Mouse (Mus musculus): ENCODE results near the gene Asap2. TPM values are rescaled to one million over a fixed set of nuclear protein-coding genes. Genes with fewer than 3 reads are reported as not detected.

The Asap2 gene
- polyA plus RNA-seq, 1 experiment from 2014 or later = 8.2 TPM

- no peaks in the 10 kb centered on the region for H3K9me3 ChIP-seq (ENCODE audit: control insufficient read depth, low read length)
- H3K4me3 ChIP-seq (ENCODE audit: low read depth, low read length) = no peak overlapping the region
- no peak for ATAC-seq (ENCODE audit: low read depth)
- H3K36me3 ChIP-seq (ENCODE audit: control insufficient read depth, insufficient read depth, low read length) = peaks cover 43% of the 10 kb centered on the region
- 97% methylated on average over 2 of the region's 2 CpGs for WGBS
- H3K27ac ChIP-seq (replicated peaks; ENCODE audit: low read depth, low read length) = no peak overlapping the region
- H3K27me3 ChIP-seq (replicated peaks; ENCODE audit: control insufficient read depth, insufficient read depth, low read length) = no peaks in the 10 kb centered on the region
- DNase-seq (ENCODE audit: low spot score) = no peak
- H3K4me1 ChIP-seq (ENCODE audit: control insufficient read depth, insufficient read depth, low read length) = no peaks in the 10 kb centered on the region
- H3K9ac ChIP-seq (ENCODE audit: low read depth, low read length) = no peak overlapping the region
- H3K4me2 ChIP-seq (ENCODE audit: low read depth, low read length) = no peak overlapping the region
Observed at GRCm38 (mm10) chr12:21234560-21234959, 244.3 kb downstream of the Asap2 start.

GRCm38 (mm10) chr12:21241965-21242364 is 251.7 kb downstream of the Asap2 start:
- 75% methylated on average over 3 of the region's 3 CpGs for WGBS
- no peaks in the 10 kb centered on the region for H3K4me1 ChIP-seq (ENCODE audit: control insufficient read depth, insufficient read depth, low read length)
- H3K4me2 ChIP-seq (ENCODE audit: low read depth, low read length) = no peak overlapping the region
- H3K4me3 ChIP-seq (ENCODE audit: low read depth, low read length) = no peak overlapping the region
- no peaks in the 10 kb centered on the region for H3K9me3 ChIP-seq (ENCODE audit: control insufficient read depth, low read length)
- no peaks in the 10 kb centered on the region for H3K27me3 ChIP-seq (replicated peaks; ENCODE audit: control insufficient read depth, insufficient read depth, low read length)
- H3K9ac ChIP-seq (ENCODE audit: low read depth, low read length) = no peak overlapping the region
- DNase-seq (ENCODE audit: low spot score) = no peak
- H3K27ac ChIP-seq (replicated peaks; ENCODE audit: low read depth, low read length) = no peak overlapping the region
- ATAC-seq (ENCODE audit: low read depth) = no peak
- H3K36me3 ChIP-seq (ENCODE audit: control insufficient read depth, insufficient read depth, low read length) = peaks cover 54% of the 10 kb centered on the region

DNA sequence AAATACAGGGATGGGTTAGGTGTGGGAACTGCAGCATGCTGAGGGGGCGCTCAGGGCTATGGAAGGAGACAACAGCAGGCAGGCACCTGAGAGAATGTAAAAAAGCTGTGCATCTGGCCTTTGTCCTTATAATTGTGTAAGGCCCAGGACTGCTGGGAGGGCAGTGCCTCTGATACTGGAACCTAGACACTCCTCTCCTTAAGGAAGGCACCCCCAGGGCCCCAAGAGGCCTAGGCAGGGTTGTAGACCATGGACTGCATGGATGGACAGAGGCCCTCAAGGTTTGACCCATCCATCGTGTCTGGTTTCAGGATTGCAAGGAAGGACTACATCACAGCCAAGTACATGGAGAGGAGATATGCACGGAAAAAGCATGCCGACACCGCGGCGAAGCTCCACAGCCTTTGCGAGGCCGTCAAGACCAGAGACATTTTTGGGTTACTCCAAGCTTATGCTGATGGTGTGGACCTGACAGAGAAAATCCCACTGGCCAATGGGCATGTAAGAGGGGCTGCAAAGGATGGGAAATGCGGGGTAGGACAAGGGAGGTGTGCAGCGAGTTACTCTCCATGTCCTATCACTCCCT is 254.2 kb downstream of the Asap2 start:
- ATAC-seq (ENCODE audit: low read depth) (no peak), DNase-seq (ENCODE audit: low spot score) (no peak)
- WGBS = 95% methylated on average over 11 of the region's 11 CpGs
- no peaks in the 10 kb centered on the region for H3K27me3 ChIP-seq (replicated peaks; ENCODE audit: control insufficient read depth, insufficient read depth, low read length)
- H3K36me3 ChIP-seq (ENCODE audit: control insufficient read depth, insufficient read depth, low read length) = peaks cover 44% of the 10 kb centered on the region
- H3K27ac ChIP-seq (replicated peaks; ENCODE audit: low read depth, low read length) = no peak overlapping the region
- no peaks in the 10 kb centered on the region for H3K9me3 ChIP-seq (ENCODE audit: control insufficient read depth, low read length)
- no peak overlapping the region for H3K9ac ChIP-seq (ENCODE audit: low read depth, low read length)
- H3K4me2 ChIP-seq (ENCODE audit: low read depth, low read length) = no peak overlapping the region
- H3K4me3 ChIP-seq (ENCODE audit: low read depth, low read length) = no peak overlapping the region
- H3K4me1 ChIP-seq (ENCODE audit: control insufficient read depth, insufficient read depth, low read length) = no peaks in the 10 kb centered on the region

DNA sequence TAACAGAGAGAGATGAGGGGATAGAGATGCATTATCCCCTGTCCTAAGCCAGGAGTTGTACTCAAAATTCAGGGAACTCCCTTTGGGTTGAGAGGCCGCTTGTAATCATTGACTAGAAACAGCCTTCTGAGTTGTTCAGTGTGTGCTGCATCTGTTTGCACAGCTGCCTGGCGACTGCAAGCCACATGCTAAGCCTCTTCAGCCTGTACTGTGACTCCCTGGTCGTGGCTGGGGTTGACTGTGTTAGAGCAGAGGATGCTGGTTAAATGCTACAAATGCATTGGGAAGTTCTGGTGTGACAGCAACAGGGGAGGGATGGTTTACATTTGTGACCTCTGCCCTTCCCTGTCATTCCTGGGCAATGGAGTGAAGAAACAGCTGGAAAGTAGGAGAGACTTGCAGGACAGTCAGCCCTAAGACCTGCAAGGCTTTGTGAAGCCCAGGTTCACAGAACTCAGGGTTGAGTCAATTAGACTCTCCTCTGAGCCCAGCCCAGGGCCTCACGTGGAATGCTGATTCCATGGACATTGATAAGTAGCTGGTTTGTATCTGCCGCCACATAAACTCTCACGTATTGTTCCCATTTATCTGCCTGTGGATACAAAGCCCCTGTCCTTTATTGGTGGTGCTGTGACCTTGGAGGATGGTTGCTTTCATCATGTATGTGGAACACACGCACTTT is 257.6 kb downstream of the Asap2 start:
- no peak for DNase-seq (ENCODE audit: low spot score)
- H3K27ac ChIP-seq (replicated peaks; ENCODE audit: low read depth, low read length) = no peak overlapping the region
- H3K36me3 ChIP-seq (ENCODE audit: control insufficient read depth, insufficient read depth, low read length) = peaks cover 66% of the 10 kb centered on the region
- H3K27me3 ChIP-seq (replicated peaks; ENCODE audit: control insufficient read depth, insufficient read depth, low read length) = no peaks in the 10 kb centered on the region
- H3K9me3 ChIP-seq (ENCODE audit: control insufficient read depth, low read length) = no peaks in the 10 kb centered on the region
- H3K4me3 ChIP-seq (ENCODE audit: low read depth, low read length) = no peak overlapping the region
- H3K4me1 ChIP-seq (ENCODE audit: control insufficient read depth, insufficient read depth, low read length) = no peaks in the 10 kb centered on the region
- ATAC-seq (ENCODE audit: low read depth) = no peak
- 74% methylated on average over 7 of the region's 7 CpGs for WGBS
- no peak overlapping the region for H3K4me2 ChIP-seq (ENCODE audit: low read depth, low read length)
- H3K9ac ChIP-seq (ENCODE audit: low read depth, low read length) = no peak overlapping the region

DNA sequence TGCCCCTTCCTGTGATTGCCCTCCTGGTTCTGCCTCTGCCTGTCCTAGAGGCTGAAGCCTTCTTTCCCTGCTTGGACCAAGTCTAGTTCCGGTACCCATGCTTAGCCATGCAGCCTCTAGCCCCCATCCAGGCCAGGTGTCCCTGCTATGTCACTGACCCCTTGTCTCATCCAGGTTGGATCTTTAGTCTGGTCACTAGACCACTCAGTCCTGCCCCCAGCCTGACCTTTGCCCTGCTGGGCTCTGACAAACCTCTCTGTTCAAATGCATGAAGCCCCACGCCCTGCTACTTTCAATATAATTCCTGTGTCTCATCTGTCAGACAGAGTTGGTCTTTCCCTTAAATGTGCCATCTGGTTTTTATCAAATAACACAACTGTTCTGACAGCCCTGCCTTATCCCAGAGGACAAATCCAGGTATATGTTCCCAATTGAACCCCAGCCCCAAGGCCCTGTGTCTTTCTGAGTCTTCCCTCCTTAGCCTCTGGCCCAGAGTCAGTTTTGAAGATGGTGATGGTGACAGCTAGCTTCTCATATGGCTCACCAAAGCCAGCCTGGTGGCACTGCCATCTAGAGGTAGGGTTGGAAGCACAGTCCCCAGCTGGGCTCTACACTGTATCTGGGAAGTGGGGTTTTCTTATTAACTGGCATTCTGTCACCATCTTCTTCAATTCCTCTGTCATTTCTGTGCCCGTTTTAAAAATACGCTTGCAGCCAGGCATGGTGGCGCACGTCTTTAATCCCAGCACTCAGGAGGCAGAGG is 270.4 kb downstream of the Asap2 start:
- Histone ChIP-seq H3K9ac (ENCODE audit: low read depth, low read length) (no peak overlapping the region), H3K36me3 (ENCODE audit: control insufficient read depth, insufficient read depth, low read length) (peaks cover 49% of the 10 kb centered on the region), H3K4me1 (ENCODE audit: control insufficient read depth, insufficient read depth, low read length) (no peaks in the 10 kb centered on the region), H3K27ac (replicated peaks; ENCODE audit: low read depth, low read length) (no peak overlapping the region), H3K4me3 (ENCODE audit: low read depth, low read length) (no peak overlapping the region), H3K9me3 (ENCODE audit: control insufficient read depth, low read length) (no peaks in the 10 kb centered on the region), H3K27me3 (replicated peaks; ENCODE audit: control insufficient read depth, insufficient read depth, low read length) (no peaks in the 10 kb centered on the region), H3K4me2 (ENCODE audit: low read depth, low read length) (no peak overlapping the region)
- ATAC-seq (ENCODE audit: low read depth) = no peak
- DNase-seq (ENCODE audit: low spot score) = no peak
- WGBS = 83% methylated on average over 6 of the region's 6 CpGs

- Histone ChIP-seq H3K4me2 (ENCODE audit: low read depth, low read length) (no peak overlapping the region), H3K36me3 (ENCODE audit: control insufficient read depth, insufficient read depth, low read length) (peaks cover 53% of the 10 kb centered on the region), H3K4me1 (ENCODE audit: control insufficient read depth, insufficient read depth, low read length) (no peaks in the 10 kb centered on the region), H3K27me3 (replicated peaks; ENCODE audit: control insufficient read depth, insufficient read depth, low read length) (no peaks in the 10 kb centered on the region), H3K4me3 (ENCODE audit: low read depth, low read length) (no peak overlapping the region), H3K27ac (replicated peaks; ENCODE audit: low read depth, low read length) (no peak overlapping the region), H3K9ac (ENCODE audit: low read depth, low read length) (no peak overlapping the region), H3K9me3 (ENCODE audit: control insufficient read depth, low read length) (no peaks in the 10 kb centered on the region)
- WGBS = 67% methylated on average over 4 of the region's 4 CpGs
- no peak for DNase-seq (ENCODE audit: low spot score)
- no peak for ATAC-seq (ENCODE audit: low read depth)
Observed at GRCm38 (mm10) chr12:21261521-21261920, 271.3 kb downstream of the Asap2 start.

GRCm38 (mm10) chr12:21263256-21263655 is 273.0 kb downstream of the Asap2 start:
- WGBS = over 99% methylated on average over 5 of the region's 5 CpGs
- peaks cover 54% of the 10 kb centered on the region for H3K36me3 ChIP-seq (ENCODE audit: control insufficient read depth, insufficient read depth, low read length)

GRCm38 (mm10) chr12:21264241-21264640 is 274.0 kb downstream of the Asap2 start:
- DNase-seq (ENCODE audit: low spot score) (peak; percentile 35), ATAC-seq (ENCODE audit: low read depth) (no peak)
- no peak overlapping the region for H3K4me3 ChIP-seq (ENCODE audit: low read depth, low read length)
- 68% methylated on average over 5 of the region's 5 CpGs for WGBS
- no peaks in the 10 kb centered on the region for H3K9me3 ChIP-seq (ENCODE audit: control insufficient read depth, low read length)
- H3K27me3 ChIP-seq (replicated peaks; ENCODE audit: control insufficient read depth, insufficient read depth, low read length) = no peaks in the 10 kb centered on the region
- no peak overlapping the region for H3K9ac ChIP-seq (ENCODE audit: low read depth, low read length)
- H3K36me3 ChIP-seq (ENCODE audit: control insufficient read depth, insufficient read depth, low read length) = peaks cover 56% of the 10 kb centered on the region
- no peak overlapping the region for H3K4me2 ChIP-seq (ENCODE audit: low read depth, low read length)
- no peaks in the 10 kb centered on the region for H3K4me1 ChIP-seq (ENCODE audit: control insufficient read depth, insufficient read depth, low read length)
- H3K27ac ChIP-seq (replicated peaks; ENCODE audit: low read depth, low read length) = no peak overlapping the region

More at GRCm38 (mm10) chr12:21263256-21263655, 273.0 kb downstream of the Asap2 start:
- Histone ChIP-seq H3K4me3 (ENCODE audit: low read depth, low read length) (no peak overlapping the region), H3K4me2 (ENCODE audit: low read depth, low read length) (no peak overlapping the region), H3K4me1 (ENCODE audit: control insufficient read depth, insufficient read depth, low read length) (no peaks in the 10 kb centered on the region), H3K27me3 (replicated peaks; ENCODE audit: control insufficient read depth, insufficient read depth, low read length) (no peaks in the 10 kb centered on the region), H3K27ac (replicated peaks; ENCODE audit: low read depth, low read length) (no peak overlapping the region), H3K9me3 (ENCODE audit: control insufficient read depth, low read length) (no peaks in the 10 kb centered on the region), H3K9ac (ENCODE audit: low read depth, low read length) (no peak overlapping the region)
- DNase-seq (ENCODE audit: low spot score) = no peak
- no peak for ATAC-seq (ENCODE audit: low read depth)
